Mouse (Mus musculus) B cell, adult 2 months (primary cell): ENCODE results near the gene Dusp18.

Experiments
- DNase-seq, 2 experiments: peaks; one replicate each; pipeline ENCODE4 v3.0.0; 2022

Dusp18 gene

GRCm38 (mm10) chr11:3931511-3932211, 36.6 kb downstream of the Dusp18 start, which contains the start of gene Tcn2:
Tcn2 (minus strand) TSS chr11:3932159.
- peak; percentile 77 to 79 for DNase-seq

- DNase-seq: no peak
Observed at GRCm38 (mm10) chr11:3933756-3934285, 38.8 kb downstream of the Dusp18 start.

- no peak for DNase-seq
Observed at GRCm38 (mm10) chr11:3935135-3935534, 40.1 kb downstream of the Dusp18 start.

GRCm38 (mm10) chr11:3936318-3936717, 41.3 kb downstream of the Dusp18 start:
- no peak for DNase-seq

- no peak for DNase-seq
Observed at GRCm38 (mm10) chr11:3937321-3937874, 42.4 kb downstream of the Dusp18 start.

GRCm38 (mm10) chr11:3941371-3941770, 46.3 kb downstream of the Dusp18 start:
- no peak for DNase-seq

- DNase-seq: no peak
Observed at GRCm38 (mm10) chr11:3946386-3946785, 51.3 kb downstream of the Dusp18 start.
